Mouse (Mus musculus) liver, embryonic 14.5 days (tissue): ENCODE data around the gene Slf2.

Experiments
- CTCF ChIP-seq: IDR thresholded peaks from 2 replicates; pipeline ENCODE4 v1.5.1; 2016; ENCODE audit warnings: antibody characterized with exemption, low read depth, control low read depth
- EP300 ChIP-seq: IDR thresholded peaks from 2 replicates; pipeline ENCODE4 v1.6.1; 2016; ENCODE audit warnings: antibody characterized with exemption, low read depth

DNA sequence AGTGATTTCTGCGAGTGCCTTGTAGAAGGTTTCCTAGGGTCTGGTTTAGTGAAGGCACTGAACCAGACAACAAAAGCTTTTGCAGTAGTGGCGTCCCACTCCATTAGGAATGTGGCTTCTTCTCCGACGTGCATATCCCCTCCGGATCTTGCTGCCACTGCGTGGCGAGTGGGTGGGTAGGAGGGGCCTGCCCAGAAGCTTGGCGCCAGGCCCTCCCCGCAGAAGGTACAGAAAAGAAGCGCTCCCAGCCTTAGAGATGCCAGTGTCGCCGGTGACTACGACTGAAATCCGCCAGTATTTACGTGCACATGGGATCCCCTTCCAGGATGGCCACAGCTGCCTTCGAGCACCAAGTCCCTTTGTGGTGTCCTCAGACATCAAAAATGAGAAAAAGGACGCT lies 76.1 kb downstream of the Slf2 start:
- TF ChIP-seq CTCF = no peak
- no peak for TF ChIP-seq EP300
